In the genomic region with DNA sequence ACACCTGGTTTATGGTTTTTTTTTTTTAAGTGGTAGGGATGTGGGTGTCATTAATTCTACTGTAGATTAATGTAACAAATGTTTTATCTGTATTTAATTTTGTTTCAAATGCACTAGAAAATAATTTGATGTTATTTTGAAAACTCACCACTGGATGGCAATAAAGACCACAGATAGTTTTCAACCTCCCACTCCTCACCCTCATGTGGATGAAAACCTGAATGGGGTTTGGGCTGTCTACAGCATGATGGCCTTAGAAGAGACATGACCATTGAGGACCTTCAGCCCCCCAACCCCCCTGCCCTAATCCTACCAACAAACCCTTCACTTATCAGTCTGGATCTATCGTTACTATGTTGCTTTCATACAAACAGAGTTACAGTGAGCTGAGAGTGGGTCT, we compare ENCODE assay signal across 11 mouse cellular contexts. TPM values are rescaled to one million over a fixed set of nuclear protein-coding genes. Genes with fewer than 3 reads are reported as not detected.
A peak's percentile ranks its signal among the peaks of the same experiment; 100 is the strongest.
DNase-seq lines count a peak whose midpoint lies in the region; ATAC-seq and TF ChIP-seq lines count a peak whose summit lies in the region.
"Had no signal": no experiment of that assay in that cellular context is flagged by ENCODE, and none has a peak within 500 bp of the region (broad histone marks: within the 10 kb centered on the region; RNA-seq: fewer than 3 reads in every experiment).

No protein-coding gene starts in this region.

- ATAC-seq in hindbrain, embryonic 14.5 days (ENCODE audit: low FRiP score): peak; percentile 71; the same call in 1 of the 2 replicates
- ATAC-seq in hindbrain, embryonic 13.5 days (ENCODE audit: low FRiP score): no peak; the same call in 1 of the 2 replicates
- 0 out of 2 replicates have a peak, but pooled peaks have one; percentile 53 for ATAC-seq in neural tube, embryonic 11.5 days (ENCODE audit: insufficient read depth, low FRiP score, low TSS enrichment)
- ATAC-seq in stomach, postnatal 0 days (ENCODE audit: low FRiP score, low TSS enrichment): no peak

- H3K36me3 ChIP-seq in hindbrain, embryonic 14.5 days (replicated peaks; ENCODE audit: control insufficient read depth, insufficient read depth): no peaks in the 10 kb centered on the region
- no peaks in the 10 kb centered on the region for H3K36me3 ChIP-seq in hindbrain, embryonic 13.5 days
- no peaks in the 10 kb centered on the region for H3K36me3 ChIP-seq in neural tube, embryonic 11.5 days (ENCODE audit: control insufficient read depth, insufficient read depth, low read length)
- H3K36me3 ChIP-seq in stomach, postnatal 0 days (ENCODE audit: control insufficient read depth, insufficient read depth, low read length): no peaks in the 10 kb centered on the region

- no peaks in the 10 kb centered on the region for H3K4me1 ChIP-seq in hindbrain, embryonic 14.5 days (replicated peaks; ENCODE audit: control insufficient read depth, insufficient read depth, low read length)
- no peaks in the 10 kb centered on the region for H3K4me1 ChIP-seq in hindbrain, embryonic 13.5 days (replicated peaks)
- H3K4me1 ChIP-seq in neural tube, embryonic 11.5 days (ENCODE audit: control insufficient read depth, insufficient read depth, low read length): no peaks in the 10 kb centered on the region
- H3K4me1 ChIP-seq in stomach, postnatal 0 days (replicated peaks; ENCODE audit: control insufficient read depth, insufficient read depth): no peaks in the 10 kb centered on the region

- WGBS in hindbrain, embryonic 14.5 days: 77% methylated on average over 1 of the region's 1 CpGs
- WGBS in hindbrain, embryonic 13.5 days: 80% methylated on average over 1 of the region's 1 CpGs
- 87% methylated on average over 1 of the region's 1 CpGs for WGBS in neural tube, embryonic 11.5 days
- 89% methylated on average over 1 of the region's 1 CpGs for WGBS in stomach, postnatal 0 days

- no peaks in the 10 kb centered on the region for H3K9me3 ChIP-seq in hindbrain, embryonic 14.5 days (ENCODE audit: control insufficient read depth, low read length)
- no peaks in the 10 kb centered on the region for H3K9me3 ChIP-seq in hindbrain, embryonic 13.5 days
- H3K9me3 ChIP-seq in neural tube, embryonic 11.5 days (ENCODE audit: control insufficient read depth, low read length): no peaks in the 10 kb centered on the region
- no peaks in the 10 kb centered on the region for H3K9me3 ChIP-seq in stomach, postnatal 0 days (ENCODE audit: control insufficient read depth, low read length)

- no peak for TF ChIP-seq EP300 in stomach, postnatal 0 days (optimal IDR thresholded peaks at IDR 0.05)

- no peaks in the 10 kb centered on the region for H3K27me3 ChIP-seq in hindbrain, embryonic 14.5 days (ENCODE audit: control insufficient read depth, insufficient read depth, low read length)
- H3K27me3 ChIP-seq in hindbrain, embryonic 13.5 days: 0 out of 2 replicates have a peak, but pooled peaks cover 3% of the 10 kb centered on the region
- H3K27me3 ChIP-seq in neural tube, embryonic 11.5 days (ENCODE audit: control insufficient read depth, insufficient read depth, low read length): no peaks in the 10 kb centered on the region
- H3K27me3 ChIP-seq in stomach, postnatal 0 days (ENCODE audit: control insufficient read depth, insufficient read depth, low read length): no peaks in the 10 kb centered on the region

- H3K27ac ChIP-seq in hindbrain, embryonic 14.5 days: no peak overlapping the region
- H3K27ac ChIP-seq in hindbrain, embryonic 13.5 days: no peak overlapping the region
- H3K27ac ChIP-seq in neural tube, embryonic 11.5 days (ENCODE audit: low read depth, low read length): no peak overlapping the region
- no peak overlapping the region for H3K27ac ChIP-seq in stomach, postnatal 0 days (replicated peaks)

- no peak overlapping the region for H3K9ac ChIP-seq in hindbrain, embryonic 14.5 days
- no peak overlapping the region for H3K9ac ChIP-seq in hindbrain, embryonic 13.5 days
- no peak overlapping the region for H3K9ac ChIP-seq in neural tube, embryonic 11.5 days (ENCODE audit: low read length)
- no peak overlapping the region for H3K9ac ChIP-seq in stomach, postnatal 0 days (ENCODE audit: low read length)

- peak; percentile 54 for TF ChIP-seq CTCF in stomach, postnatal 0 days (IDR thresholded peaks at IDR 0.05; ENCODE audit: low read depth)

- H3K4me3 ChIP-seq in hindbrain, embryonic 14.5 days (replicated peaks; ENCODE audit: low read length): no peak overlapping the region
- no peak overlapping the region for H3K4me3 ChIP-seq in hindbrain, embryonic 13.5 days
- H3K4me3 ChIP-seq in neural tube, embryonic 11.5 days (ENCODE audit: low read depth, low read length): no peak overlapping the region
- H3K4me3 ChIP-seq in stomach, postnatal 0 days (ENCODE audit: low read depth, low read length): no peak overlapping the region

- DNase-seq in hindbrain, embryonic 14.5 days (ENCODE audit: low spot score): peak; percentile 74
- DNase-seq in neural tube, embryonic 11.5 days (ENCODE audit: low spot score): no peak
- DNase-seq in neural tube, embryonic 10.5 days (ENCODE audit: extremely low spot score, low spot score): no peak
- peak; percentile 19 for DNase-seq in forelimb bud, embryonic 11.5 days (ENCODE audit: low read depth, low spot score)
- DNase-seq in stomach, postnatal 0 days (ENCODE audit: low spot score): no peak
- DNase-seq in adrenal gland, adult 18-20 months (ENCODE audit: low spot score in 2 of 2): no peak
- DNase-seq in cerebellum, postnatal 4 days (ENCODE audit: low spot score in 2 of 2): no peak
- DNase-seq: heart, postnatal 36 days; lung, postnatal 10 days; right cerebral cortex, adult 18-20 months had no signal

- no peak overlapping the region for H3K4me2 ChIP-seq in hindbrain, embryonic 14.5 days (replicated peaks)
- no peak overlapping the region for H3K4me2 ChIP-seq in hindbrain, embryonic 13.5 days
- H3K4me2 ChIP-seq in neural tube, embryonic 11.5 days (ENCODE audit: low read depth): no peak overlapping the region
- no peak overlapping the region for H3K4me2 ChIP-seq in stomach, postnatal 0 days (replicated peaks; ENCODE audit: low read depth)

RNA-seq across cellular contexts. Expression of gene Mfsd1, which starts 42.1 kb away (rescaled TPM):
- 35.4 and 37.3 TPM in 2 replicates for polyA plus RNA-seq in hindbrain, embryonic 14.5 days (2014; fragmentation: Nextera tagmentation; extraction: Ambion mirVana)
- polyA plus RNA-seq in hindbrain, embryonic 13.5 days (2015; fragmentation: Nextera tagmentation; extraction: Ambion mirVana): 39.0 and 48.0 TPM in 2 replicates
- 64.9 and 67.5 TPM in 2 replicates for polyA plus RNA-seq in neural tube, embryonic 11.5 days (2014; fragmentation: Nextera tagmentation; extraction: Ambion mirVana)
- 31.1 and 35.3 TPM in 2 replicates for polyA plus RNA-seq in stomach, postnatal 0 days (2015; fragmentation: Nextera tagmentation; extraction: Ambion mirVana)
- total RNA-seq in adrenal gland, adult 18-20 months (2021): 10 to 100 TPM; 55.5 to 66.2 TPM

Comparison
In these comparisons a context has a peak if more than half of its experiments do, and no peak if none do; other contexts are left out.
1. ATAC-seq: peak in hindbrain, embryonic 14.5 days (single experiment) and neural tube, embryonic 11.5 days (single experiment); none in hindbrain, embryonic 13.5 days (single experiment) and stomach, postnatal 0 days (single experiment).
2. DNase-seq: peak in hindbrain, embryonic 14.5 days (single experiment) and forelimb bud, embryonic 11.5 days (single experiment); none in neural tube, embryonic 11.5 days (single experiment), neural tube, embryonic 10.5 days (single experiment), stomach, postnatal 0 days (single experiment), adrenal gland, adult 18-20 months (0 of 2) and cerebellum, postnatal 4 days (0 of 2).